Comparison of ENCODE assay signal across 17 mouse cellular contexts in genomic region chr11:66265336-66265990, GRCm38 (mm10).
"Had no signal": no experiment of that assay in that cellular context is flagged by ENCODE, and none has a peak within 500 bp of the region (broad histone marks: within the 10 kb centered on the region; RNA-seq: fewer than 3 reads in every experiment).

No protein-coding gene starts in this region.

- H3K9me3 ChIP-seq: intestine, embryonic 15.5 days; kidney, embryonic 15.5 days; limb, embryonic 10.5 days; limb, embryonic 13.5 days; liver, embryonic 12.5 days; liver, embryonic 15.5 days had no signal

- H3K4me1 ChIP-seq: intestine, embryonic 15.5 days; kidney, embryonic 15.5 days; limb, embryonic 10.5 days; limb, embryonic 13.5 days; liver, embryonic 12.5 days; liver, embryonic 15.5 days had no signal

- H3K27me3 ChIP-seq: intestine, embryonic 15.5 days; kidney, embryonic 15.5 days; limb, embryonic 13.5 days; liver, embryonic 12.5 days; liver, embryonic 15.5 days had no signal

- H3K4me3 ChIP-seq: intestine, embryonic 15.5 days; kidney, embryonic 15.5 days; limb, embryonic 10.5 days; limb, embryonic 13.5 days; liver, embryonic 12.5 days; liver, embryonic 15.5 days had no signal

- DNase-seq: kidney, adult 11 months; kidney, adult 8-10 months; kidney, postnatal 10 days; kidney, postnatal 36 days; liver; lung, postnatal 14 days; midbrain, embryonic 14.5 days; thymus, adult 2 months; thymus, postnatal 14 days; thymus, postnatal 4 days had no signal

- H3K9ac ChIP-seq: intestine, embryonic 15.5 days; kidney, embryonic 15.5 days; limb, embryonic 13.5 days; liver, embryonic 12.5 days; liver, embryonic 15.5 days had no signal

- H3K36me3 ChIP-seq: intestine, embryonic 15.5 days; kidney, embryonic 15.5 days; limb, embryonic 10.5 days; limb, embryonic 13.5 days; liver, embryonic 12.5 days; liver, embryonic 15.5 days had no signal

- H3K27ac ChIP-seq: intestine, embryonic 15.5 days; kidney, embryonic 15.5 days; limb, embryonic 10.5 days; limb, embryonic 13.5 days; liver, embryonic 12.5 days; liver, embryonic 15.5 days had no signal

- H3K4me2 ChIP-seq: intestine, embryonic 15.5 days; kidney, embryonic 15.5 days; limb, embryonic 13.5 days; liver, embryonic 12.5 days; liver, embryonic 15.5 days; midbrain, embryonic 11.5 days had no signal

- ATAC-seq: intestine, embryonic 15.5 days; liver, embryonic 12.5 days had no signal
